Mouse (Mus musculus) ES-Bruce4 (cell line): ENCODE results near the gene Pgp. TPM values are rescaled to one million over a fixed set of nuclear protein-coding genes. Genes with fewer than 3 reads are reported as not detected.

Source experiments
- H3K27ac ChIP-seq: 2 replicates; pipeline ENCODE4 v1.5.1; 2012; ENCODE audit warnings: low read length, inconsistent platforms; ENCODE audit not compliant: insufficient read depth
- H3K27me3 ChIP-seq: 2 replicates; pipeline ENCODE4 v1.6.1; 2012; ENCODE audit warnings: mild to moderate bottlenecking, low read length, inconsistent platforms; ENCODE audit not compliant: control insufficient read depth, poor library complexity, insufficient read depth, severe bottlenecking
- H3K36me3 ChIP-seq: 2 replicates; pipeline ENCODE4 v1.6.1; 2012; ENCODE audit warnings: inconsistent platforms, mild to moderate bottlenecking, low read length, moderate library complexity; ENCODE audit not compliant: control insufficient read depth, poor library complexity, insufficient read depth, severe bottlenecking
- H3K4me1 ChIP-seq: one replicate; pipeline ENCODE4 v1.8.1; 2011; ENCODE audit warnings: low read length; ENCODE audit not compliant: control insufficient read depth, insufficient read depth
- H3K4me3 ChIP-seq: 2 replicates; pipeline ENCODE4 v1.5.1; 2011; ENCODE audit warnings: low read depth, mild to moderate bottlenecking, low read length
- H3K9ac ChIP-seq: 2 replicates; pipeline ENCODE4 v1.6.1; 2012; ENCODE audit warnings: low read depth, mild to moderate bottlenecking, inconsistent platforms; ENCODE audit not compliant: poor library complexity, severe bottlenecking
- H3K9me3 ChIP-seq: replicated peaks from 2 replicates; pipeline ENCODE4 v1.6.1; 2012; ENCODE audit warnings: mild to moderate bottlenecking, low read length, inconsistent platforms; ENCODE audit not compliant: control insufficient read depth, poor library complexity, insufficient read depth, severe bottlenecking
- CTCF ChIP-seq: IDR thresholded peaks from one replicate; pipeline ENCODE4 v1.8.1; 2011; ENCODE audit warnings: low read depth, low read length
- EP300 ChIP-seq: IDR thresholded peaks from 2 replicates; pipeline ENCODE4 v1.6.1; 2011; ENCODE audit warnings: low read depth, low read length; ENCODE audit not compliant: insufficient read depth
- POLR2A ChIP-seq: IDR thresholded peaks from one replicate; pipeline ENCODE4 v1.8.1; 2011; ENCODE audit warnings: low read length; ENCODE audit not compliant: insufficient read depth
- polyA plus RNA-seq: library from polyadenylated mRNA; stranded (reverse); fragments of >200 nt; gene quantifications from 2 replicates; pipeline ENCODE4 v1.2.4, GENCODE M21; 2011; ENCODE audit warnings: low read depth; ENCODE audit not compliant: missing spikeins, insufficient read depth, insufficient read length

Pgp gene
- polyA plus RNA-seq, 1 experiment = 16.4 TPM

DNA sequence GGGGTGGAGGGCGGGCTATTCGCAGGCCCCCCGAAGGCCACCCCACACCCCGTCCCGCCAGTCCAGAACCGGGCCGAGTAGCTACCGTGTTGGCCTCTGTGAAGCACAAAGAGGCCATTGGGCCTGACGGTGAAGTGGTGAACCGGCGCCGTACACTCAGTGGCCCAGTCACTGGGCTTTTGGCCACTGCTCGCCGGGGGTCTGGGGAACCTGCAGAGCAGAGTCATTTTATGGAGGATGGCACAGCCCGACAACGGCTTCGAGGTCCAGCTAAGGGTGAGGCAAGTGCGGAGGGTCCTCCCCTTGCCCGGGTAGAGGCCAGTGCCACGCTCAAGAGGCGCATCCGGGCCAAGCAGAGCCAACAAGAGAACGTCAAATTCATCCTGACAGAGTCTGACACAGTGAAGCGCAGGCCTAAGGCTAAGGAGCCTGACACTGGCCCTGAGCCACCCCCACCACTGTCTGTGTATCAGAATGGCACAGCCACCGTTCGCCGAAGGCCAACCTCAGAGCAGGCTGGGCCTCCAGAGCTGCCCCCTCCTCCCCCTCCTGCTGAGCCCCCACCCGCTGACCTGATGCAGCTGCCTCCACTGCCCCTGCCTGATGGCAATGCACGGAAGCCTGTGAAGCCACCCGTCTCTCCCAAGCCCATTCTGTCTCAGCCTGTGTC is 35.2 kb downstream of the Pgp start:
- Histone ChIP-seq H3K9me3 (no peaks in the 10 kb centered on the region), H3K27me3 (no peaks in the 10 kb centered on the region), H3K9ac (no peak overlapping the region), H3K27ac (no peak overlapping the region), H3K4me1 (peaks cover 2% of the 10 kb centered on the region), H3K4me3 (peak overlapping the region; percentile 20), H3K36me3 (peaks cover 10% of the 10 kb centered on the region)
- no peak for TF ChIP-seq POLR2A
- TF ChIP-seq EP300 = no peak
- TF ChIP-seq CTCF = no peak

DNA sequence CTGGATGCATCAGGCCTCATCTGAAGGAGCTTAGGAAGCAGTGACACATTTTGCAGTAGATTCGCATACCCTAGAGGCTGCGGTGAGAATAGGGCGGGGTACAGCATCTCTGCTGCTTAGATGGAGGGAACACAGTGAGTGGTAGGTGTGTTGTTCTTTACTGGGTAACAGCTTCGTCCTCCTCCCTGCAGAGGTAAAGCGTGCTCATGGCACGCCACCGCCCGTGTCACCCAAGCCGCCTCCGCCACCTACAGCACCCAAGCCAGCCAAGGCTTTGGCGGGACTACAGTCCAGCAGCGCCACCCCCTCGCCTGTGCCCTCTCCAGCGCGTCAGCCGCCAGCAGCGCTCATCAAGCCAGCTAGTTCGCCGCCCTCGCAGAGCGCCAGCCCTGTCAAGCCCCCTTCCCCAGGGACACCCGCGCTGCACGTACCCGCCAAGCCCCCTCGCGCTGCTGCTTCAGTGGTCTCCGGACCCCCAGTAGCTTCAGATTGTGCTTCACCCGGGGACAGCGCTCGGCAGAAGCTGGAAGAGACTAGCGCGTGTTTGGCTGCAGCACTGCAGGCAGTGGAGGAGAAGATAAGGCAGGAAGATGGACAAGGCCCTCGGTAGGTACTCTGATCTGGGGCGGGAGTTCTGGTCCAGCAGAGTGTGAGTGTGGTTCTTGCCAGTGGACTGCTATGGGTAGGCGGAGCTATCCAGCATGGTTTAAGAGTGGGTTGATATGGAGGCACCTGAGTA is 36.3 kb downstream of the Pgp start:
- no peak for TF ChIP-seq CTCF
- TF ChIP-seq EP300 = no peak
- no peak for TF ChIP-seq POLR2A
- Histone ChIP-seq H3K9ac (no peak overlapping the region), H3K36me3 (peaks cover 14% of the 10 kb centered on the region), H3K4me3 (peak overlapping the region; percentile 18), H3K9me3 (no peaks in the 10 kb centered on the region), H3K4me1 (peaks cover 2% of the 10 kb centered on the region), H3K27ac (no peak overlapping the region), H3K27me3 (no peaks in the 10 kb centered on the region)

DNA sequence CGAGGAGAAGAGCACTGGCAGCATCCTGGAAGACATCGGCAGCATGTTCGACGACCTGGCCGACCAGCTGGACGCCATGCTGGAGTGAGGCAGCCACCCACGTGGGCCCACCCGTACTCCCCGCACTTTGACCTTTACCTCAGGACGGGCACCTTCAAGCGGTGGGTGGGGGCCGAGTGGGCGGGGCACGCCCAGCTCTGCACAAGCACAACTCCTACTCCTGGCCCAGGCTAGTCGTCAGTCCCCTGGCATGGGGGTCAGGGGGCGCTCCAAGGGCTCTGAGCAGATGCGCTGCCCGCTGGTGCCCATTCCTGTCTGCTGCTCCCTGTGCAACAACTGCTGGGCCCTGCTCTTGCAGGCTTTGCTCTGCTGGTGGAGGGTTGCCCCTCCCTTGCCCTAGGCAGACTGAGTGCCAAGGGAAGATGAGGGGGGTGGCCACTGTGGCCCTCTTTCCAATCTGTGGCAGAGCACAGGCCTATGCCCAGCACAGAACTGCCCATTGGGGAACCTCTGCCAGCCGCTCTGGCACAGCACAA is 37.0 kb downstream of the Pgp start:
- H3K36me3 ChIP-seq = peaks cover 16% of the 10 kb centered on the region
- no peaks in the 10 kb centered on the region for H3K9me3 ChIP-seq
- no peak overlapping the region for H3K9ac ChIP-seq
- H3K27ac ChIP-seq = no peak overlapping the region
- TF ChIP-seq EP300 = no peak
- no peak for TF ChIP-seq CTCF
- no peak for TF ChIP-seq POLR2A
- peaks cover 2% of the 10 kb centered on the region for H3K4me1 ChIP-seq
- no peaks in the 10 kb centered on the region for H3K27me3 ChIP-seq
- peak overlapping the region; percentile 18 for H3K4me3 ChIP-seq

DNA sequence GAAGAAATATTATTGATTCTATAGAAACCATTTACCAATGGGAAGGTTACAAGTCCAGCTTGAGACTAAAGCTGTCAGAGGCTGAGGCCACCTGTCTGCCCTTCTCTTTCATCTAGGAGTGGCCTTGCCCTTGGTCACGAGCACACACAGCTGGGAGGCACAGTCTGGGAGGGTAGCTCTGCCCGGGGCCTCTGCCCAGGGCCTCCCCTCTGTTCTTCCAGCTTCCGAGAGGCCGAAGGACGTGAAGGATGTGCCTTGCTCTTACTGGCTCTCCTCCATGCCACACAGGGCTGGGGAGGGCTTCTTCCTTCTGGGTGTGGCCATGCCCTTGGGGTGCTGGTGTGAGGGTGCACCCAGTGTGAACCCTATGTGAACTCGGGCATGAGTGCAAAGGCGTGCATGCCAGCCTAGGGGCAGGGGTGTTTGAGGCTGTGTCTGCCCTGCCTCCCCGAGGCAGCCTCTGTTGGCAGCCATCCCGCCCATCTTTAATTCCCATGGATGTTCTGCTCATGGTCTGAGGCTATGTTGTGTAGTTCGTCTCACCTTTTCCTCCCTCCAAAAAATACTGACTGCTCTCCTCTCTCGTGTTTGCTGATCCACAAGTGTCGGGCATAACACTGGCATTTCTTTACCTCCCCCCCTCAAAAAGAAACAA is 37.7 kb downstream of the Pgp start:
- Histone ChIP-seq H3K4me1 (peaks cover 2% of the 10 kb centered on the region), H3K27ac (no peak overlapping the region), H3K4me3 (no peak overlapping the region), H3K36me3 (peaks cover 16% of the 10 kb centered on the region), H3K27me3 (no peaks in the 10 kb centered on the region), H3K9ac (no peak overlapping the region), H3K9me3 (no peaks in the 10 kb centered on the region)
- TF ChIP-seq EP300 (no peak), CTCF (no peak), POLR2A (no peak)

DNA sequence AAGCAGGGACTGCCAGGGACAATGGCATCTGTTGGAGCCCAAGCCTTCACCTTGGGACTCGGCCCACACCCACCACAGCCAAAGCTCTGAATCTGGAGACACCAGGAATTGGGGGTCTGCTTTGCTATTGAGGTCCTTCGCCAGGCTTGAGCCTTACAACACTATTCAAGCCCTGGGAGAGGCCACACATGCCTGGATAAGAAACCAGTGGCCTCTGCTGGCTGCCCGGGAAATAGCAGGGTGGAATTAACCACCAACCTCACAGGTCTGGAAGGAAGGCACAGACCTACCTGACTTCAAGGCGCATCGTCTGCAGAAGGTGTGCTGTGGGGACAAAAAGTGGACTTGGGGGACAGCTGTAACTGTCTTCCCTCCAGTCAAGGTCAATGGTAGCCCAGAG is 43.4 kb downstream of the Pgp start:
- Histone ChIP-seq H3K27me3 (no peaks in the 10 kb centered on the region), H3K36me3 (peaks cover 21% of the 10 kb centered on the region), H3K9ac (no peak overlapping the region), H3K4me1 (no peaks in the 10 kb centered on the region), H3K4me3 (no peak overlapping the region), H3K9me3 (no peaks in the 10 kb centered on the region), H3K27ac (no peak overlapping the region)
- TF ChIP-seq CTCF (peak; percentile 68), EP300 (no peak), POLR2A (no peak)
